Mouse (Mus musculus): Measurements from ENCODE around the gene Mycbp2.

DNA sequence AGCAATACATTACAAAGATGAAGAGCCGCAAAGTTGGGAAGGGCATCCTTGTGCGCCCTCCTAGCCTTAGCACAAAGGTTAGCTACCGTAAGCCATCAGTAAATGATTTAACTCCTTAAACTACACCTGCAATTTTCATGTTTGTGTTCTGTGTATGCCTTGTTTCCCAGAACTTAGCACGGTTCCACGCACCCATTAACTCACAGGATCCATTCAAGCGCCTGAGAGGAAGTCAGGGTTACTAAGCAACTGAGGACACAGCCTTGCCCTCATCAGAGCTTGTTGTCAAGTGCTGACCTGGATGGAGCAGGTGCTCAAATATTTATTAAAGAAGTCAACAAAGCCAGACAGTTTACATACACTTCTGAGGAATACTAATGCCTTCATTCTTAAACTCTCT lies 244.4 kb downstream of the Mycbp2 start:
- TF ChIP-seq GATA1 (IDR thresholded peaks at IDR 0.05; ENCODE audit: borderline replicate concordance, low read length) = no peak
- TF ChIP-seq FLI1 (IDR thresholded peaks at IDR 0.05; ENCODE audit: low read length) = no peak

Measured in megakaryocyte, embryonic 14.5 days (primary cell).